Mouse (Mus musculus) heart, embryonic 11.5 days (tissue): Measurements from ENCODE around the gene Tbl2. TPM values are rescaled to one million over a fixed set of nuclear protein-coding genes. Genes with fewer than 3 reads are reported as not detected.

Source experiments
- ATAC-seq: fragments of 200-750 bp; cut with Nextera tagmentation; replicated peaks from 2 replicates; pipeline ENCODE4 v1.8.0; 2017; ENCODE audit warnings: moderate library complexity; ENCODE audit not compliant: insufficient number of reproducible peaks, low FRiP score, low TSS enrichment
- H3K27ac ChIP-seq: fragments of 300-500 bp; sonication (generic); 2 replicates; pipeline ENCODE4 v1.5.1; 2014; ENCODE audit warnings: mild to moderate bottlenecking, low read depth, low read length
- H3K27me3 ChIP-seq: fragments of 300-500 bp; sonication (generic); 2 replicates; pipeline ENCODE4 v1.6.1; 2014; ENCODE audit warnings: mild to moderate bottlenecking, low read length, mixed read lengths; ENCODE audit not compliant: control insufficient read depth, insufficient read depth
- H3K36me3 ChIP-seq: fragments of 300-500 bp; sonication (generic); 2 replicates; pipeline ENCODE4 v1.6.1; 2014; ENCODE audit warnings: mild to moderate bottlenecking, low read length, moderate library complexity, mixed read lengths; ENCODE audit not compliant: control insufficient read depth, insufficient read depth
- H3K4me1 ChIP-seq: fragments of 300-500 bp; sonication (generic); 2 replicates; pipeline ENCODE4 v1.6.1; 2014; ENCODE audit warnings: low read length; ENCODE audit not compliant: control insufficient read depth, insufficient read depth
- H3K4me2 ChIP-seq: fragments of 300-500 bp; sonication (generic); 2 replicates; pipeline ENCODE4 v1.6.1; 2014; ENCODE audit warnings: mild to moderate bottlenecking, moderate library complexity
- H3K4me3 ChIP-seq: fragments of 300-500 bp; sonication (generic); 2 replicates; pipeline ENCODE4 v1.5.1; 2014; ENCODE audit warnings: low read depth, low read length
- H3K9ac ChIP-seq: fragments of 300-500 bp; sonication (generic); 2 replicates; pipeline ENCODE4 v1.6.1; 2014; ENCODE audit warnings: mild to moderate bottlenecking, low read depth, low read length, moderate library complexity
- H3K9me3 ChIP-seq: fragments of 300-500 bp; sonication (generic); replicated peaks from 2 replicates; pipeline ENCODE4 v1.6.1; 2016; ENCODE audit warnings: low read length; ENCODE audit not compliant: control insufficient read depth
- WGBS: fragments of 180-500 bp; shearing (Covaris S2); extraction: QIAGEN DNeasy Blood & Tissue Kit; methylation state at CpG from one replicate; pipeline ENCODE4 v1.1.7; 2014; ENCODE audit not compliant: insufficient replicate concordance; 5-methylcytosine and 5-hydroxymethylcytosine counted together
- polyA plus RNA-seq: library from polyadenylated mRNA; unstranded; fragments of >200 nt; fragmentation: Nextera tagmentation; extraction: Ambion mirVana; gene quantifications from 2 replicates; pipeline ENCODE4 v1.2.1, GENCODE M21; 2014

The Tbl2 gene
- polyA plus RNA-seq, 1 experiment from 2014 or later, result 20.0 TPM

GRCm38 (mm10) chr5:135175086-135175485 lies 25.6 kb downstream of the Tbl2 start:
- Histone ChIP-seq H3K9me3 (no peaks in the 10 kb centered on the region), H3K27ac (no peak overlapping the region), H3K9ac (no peak overlapping the region), H3K4me1 (0 out of 2 replicates have a peak, but pooled peaks cover 2% of the 10 kb centered on the region), H3K4me2 (no peak overlapping the region), H3K27me3 (no peaks in the 10 kb centered on the region), H3K36me3 (peaks cover 26% of the 10 kb centered on the region), H3K4me3 (no peak overlapping the region)
- no peak for ATAC-seq

GRCm38 (mm10) chr5:135178523-135178922 lies 29.1 kb downstream of the Tbl2 start:
- Histone ChIP-seq H3K36me3 (peaks cover 32% of the 10 kb centered on the region), H3K27me3 (no peaks in the 10 kb centered on the region), H3K27ac (no peak overlapping the region), H3K4me1 (0 out of 2 replicates have a peak, but pooled peaks cover 2% of the 10 kb centered on the region), H3K4me2 (no peak overlapping the region), H3K9ac (no peak overlapping the region), H3K9me3 (no peaks in the 10 kb centered on the region), H3K4me3 (no peak overlapping the region)
- no peak for ATAC-seq
- WGBS, result 74% methylated on average over 3 of the region's 3 CpGs

GRCm38 (mm10) chr5:135178996-135179395 lies 29.5 kb downstream of the Tbl2 start:
- 89% methylated on average over 4 of the region's 4 CpGs for WGBS
- H3K27me3 ChIP-seq, result no peaks in the 10 kb centered on the region
- no peak overlapping the region for H3K9ac ChIP-seq
- H3K36me3 ChIP-seq, result peaks cover 32% of the 10 kb centered on the region
- H3K4me2 ChIP-seq, result no peak overlapping the region
- ATAC-seq, result no peak
- H3K9me3 ChIP-seq, result no peaks in the 10 kb centered on the region
- H3K27ac ChIP-seq, result no peak overlapping the region
- 0 out of 2 replicates have a peak, but pooled peaks cover 2% of the 10 kb centered on the region for H3K4me1 ChIP-seq
- H3K4me3 ChIP-seq, result no peak overlapping the region

- Histone ChIP-seq H3K36me3 (peaks cover 32% of the 10 kb centered on the region), H3K27ac (no peak overlapping the region), H3K9me3 (no peaks in the 10 kb centered on the region), H3K4me2 (no peak overlapping the region), H3K9ac (no peak overlapping the region), H3K4me1 (0 out of 2 replicates have a peak, but pooled peaks cover 2% of the 10 kb centered on the region), H3K27me3 (no peaks in the 10 kb centered on the region), H3K4me3 (no peak overlapping the region)
- WGBS, result 87% methylated on average over 7 of the region's 7 CpGs
- no peak for ATAC-seq
These were observed 30.2 kb downstream of the Tbl2 start for GRCm38 (mm10) chr5:135179616-135180015.

- 0 out of 2 replicates have a peak, but pooled peaks cover 2% of the 10 kb centered on the region for H3K4me1 ChIP-seq
- H3K4me2 ChIP-seq, result no peak overlapping the region
- H3K9ac ChIP-seq, result no peak overlapping the region
- WGBS, result 89% methylated on average over 14 of the region's 14 CpGs
- H3K27me3 ChIP-seq, result no peaks in the 10 kb centered on the region
- no peak for ATAC-seq
- peaks cover 27% of the 10 kb centered on the region for H3K36me3 ChIP-seq
- H3K9me3 ChIP-seq, result no peaks in the 10 kb centered on the region
- H3K4me3 ChIP-seq, result no peak overlapping the region
- H3K27ac ChIP-seq, result no peak overlapping the region
These were observed 31.3 kb downstream of the Tbl2 start for GRCm38 (mm10) chr5:135180796-135181195.

- Histone ChIP-seq H3K9me3 (no peaks in the 10 kb centered on the region), H3K4me1 (0 out of 2 replicates have a peak, but pooled peaks cover 2% of the 10 kb centered on the region), H3K27ac (no peak overlapping the region), H3K36me3 (peaks cover 27% of the 10 kb centered on the region), H3K9ac (no peak overlapping the region), H3K27me3 (no peaks in the 10 kb centered on the region), H3K4me2 (no peak overlapping the region), H3K4me3 (no peak overlapping the region)
- ATAC-seq, result no peak
- WGBS, result 82% methylated on average over 6 of the region's 6 CpGs
These were observed 32.3 kb downstream of the Tbl2 start for GRCm38 (mm10) chr5:135181776-135182175.

GRCm38 (mm10) chr5:135183131-135183861 lies 33.8 kb downstream of the Tbl2 start:
- H3K27me3 ChIP-seq, result no peaks in the 10 kb centered on the region
- H3K27ac ChIP-seq, result peak overlapping the region; percentile 35; the same call in 1 of the 2 replicates
- H3K9ac ChIP-seq, result no peak overlapping the region
- H3K36me3 ChIP-seq, result peaks cover 19% of the 10 kb centered on the region
- no peak overlapping the region for H3K4me2 ChIP-seq
- WGBS, result 52% methylated on average over 8 of the region's 8 CpGs
- no peaks in the 10 kb centered on the region for H3K4me1 ChIP-seq
- ATAC-seq, result no peak
- no peaks in the 10 kb centered on the region for H3K9me3 ChIP-seq
- H3K4me3 ChIP-seq, result no peak overlapping the region

- 98% methylated on average over 3 of the region's 3 CpGs for WGBS
- no peak overlapping the region for H3K4me2 ChIP-seq
- H3K9ac ChIP-seq, result no peak overlapping the region
- H3K36me3 ChIP-seq, result peaks cover 17% of the 10 kb centered on the region
- H3K27me3 ChIP-seq, result no peaks in the 10 kb centered on the region
- no peak overlapping the region for H3K4me3 ChIP-seq
- ATAC-seq, result no peak
- H3K9me3 ChIP-seq, result no peaks in the 10 kb centered on the region
- no peak overlapping the region for H3K27ac ChIP-seq
- peaks cover 14% of the 10 kb centered on the region for H3K4me1 ChIP-seq
These were observed 35.6 kb downstream of the Tbl2 start for GRCm38 (mm10) chr5:135185016-135185415.

GRCm38 (mm10) chr5:135185596-135185995 lies 36.1 kb downstream of the Tbl2 start:
- Histone ChIP-seq H3K36me3 (peaks cover 12% of the 10 kb centered on the region), H3K4me1 (peaks cover 14% of the 10 kb centered on the region), H3K4me3 (no peak overlapping the region), H3K9me3 (no peaks in the 10 kb centered on the region), H3K4me2 (no peak overlapping the region), H3K27me3 (no peaks in the 10 kb centered on the region), H3K27ac (no peak overlapping the region), H3K9ac (no peak overlapping the region)
- 31% methylated on average over 3 of the region's 3 CpGs for WGBS
- no peak for ATAC-seq
